Mouse (Mus musculus): ENCODE data around the gene Gm20388. TPM values are rescaled to one million over a fixed set of nuclear protein-coding genes. Genes with fewer than 3 reads are reported as not detected.
A peak's percentile ranks its signal among the peaks of the same experiment; 100 is the strongest.

Gene Gm20388
- polyA plus RNA-seq, 1 experiment from 2014 or later: not detected

GRCm38 (mm10) chr8:122673989-122674388, 2763.3 kb downstream of the Gm20388 start:
- Histone ChIP-seq H3K27me3 (peaks cover 86% of the 10 kb centered on the region), H3K9ac (no peak overlapping the region), H3K36me3 (no peaks in the 10 kb centered on the region), H3K9me3 (replicated peaks) (no peaks in the 10 kb centered on the region), H3K4me1 (replicated peaks) (peaks cover 34% of the 10 kb centered on the region), H3K4me2 (no peak overlapping the region), H3K4me3 (no peak overlapping the region), H3K27ac (no peak overlapping the region)
- ATAC-seq (replicated peaks; ENCODE audit: insufficient number of reproducible peaks, insufficient read depth, low FRiP score, low read depth): no peak
- WGBS: 74% methylated on average over 12 of the region's 12 CpGs

DNA sequence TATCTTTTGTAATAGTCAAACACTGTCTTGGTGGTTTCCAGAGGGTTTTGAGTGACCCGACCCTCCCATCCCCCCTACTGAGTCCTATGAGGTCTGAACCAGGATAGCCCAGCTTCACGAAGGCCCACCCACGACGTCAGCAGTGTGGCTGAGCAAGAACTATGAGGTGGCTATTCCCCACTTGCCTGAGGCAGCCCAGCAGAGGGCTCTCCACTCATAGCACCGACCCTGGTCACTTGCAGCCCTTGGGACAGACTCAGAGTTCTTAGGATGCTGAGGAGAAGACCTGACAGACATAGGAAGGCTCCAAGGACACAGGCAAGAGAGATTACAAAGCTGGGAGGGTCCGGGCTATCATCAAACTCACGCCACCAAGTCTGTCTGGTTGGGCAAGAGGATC, 2764.4 kb downstream of the Gm20388 start:
- Histone ChIP-seq H3K9ac (no peak overlapping the region), H3K9me3 (replicated peaks) (no peaks in the 10 kb centered on the region), H3K4me3 (no peak overlapping the region), H3K4me2 (no peak overlapping the region), H3K36me3 (no peaks in the 10 kb centered on the region), H3K27me3 (peaks cover 95% of the 10 kb centered on the region), H3K27ac (no peak overlapping the region), H3K4me1 (replicated peaks) (peaks cover 38% of the 10 kb centered on the region)
- WGBS: 43% methylated on average over 7 of the region's 7 CpGs
- ATAC-seq (replicated peaks; ENCODE audit: insufficient number of reproducible peaks, insufficient read depth, low FRiP score, low read depth): no peak

DNA sequence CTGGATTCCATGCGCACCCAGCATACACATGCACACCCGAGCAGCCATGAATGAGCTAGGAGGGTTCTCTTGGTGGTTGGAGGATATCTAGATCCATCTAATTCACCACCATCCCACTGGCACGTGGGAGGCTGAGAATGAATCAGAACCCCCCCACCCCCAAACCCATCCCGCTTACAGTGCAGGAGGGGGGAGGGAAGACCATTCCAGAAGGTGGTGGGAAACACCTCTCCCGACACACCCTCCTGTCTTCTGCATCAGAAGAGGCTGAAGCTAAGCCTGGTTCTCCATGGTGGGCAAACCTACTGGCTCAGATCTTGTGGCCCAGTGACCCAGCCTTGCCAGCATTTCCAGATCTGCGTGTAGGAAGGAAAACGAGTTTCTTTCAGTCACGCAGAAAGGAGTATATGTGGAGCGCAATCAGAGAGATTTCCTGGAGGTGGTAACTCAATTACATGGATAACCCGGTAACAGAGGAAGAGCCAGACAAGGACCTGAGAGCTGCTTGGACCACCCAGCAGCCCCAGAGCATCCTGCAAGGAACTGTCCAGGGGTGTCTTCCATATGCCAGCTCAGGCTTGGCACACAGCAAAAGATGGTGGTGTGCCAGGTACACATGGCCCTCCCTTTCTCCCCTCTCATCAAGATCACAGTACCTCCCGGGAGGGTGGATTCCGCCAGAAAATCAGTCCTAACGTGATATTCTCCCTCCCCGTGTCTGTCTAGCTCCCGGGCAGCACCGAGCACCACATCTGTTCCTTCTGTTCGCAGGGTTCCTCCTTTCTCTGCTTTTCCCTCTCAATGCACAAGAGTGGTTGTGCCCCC, 2765.2 kb downstream of the Gm20388 start:
- peaks cover 38% of the 10 kb centered on the region for H3K4me1 ChIP-seq (replicated peaks)
- 74% methylated on average over 17 of the region's 17 CpGs for WGBS

DNA sequence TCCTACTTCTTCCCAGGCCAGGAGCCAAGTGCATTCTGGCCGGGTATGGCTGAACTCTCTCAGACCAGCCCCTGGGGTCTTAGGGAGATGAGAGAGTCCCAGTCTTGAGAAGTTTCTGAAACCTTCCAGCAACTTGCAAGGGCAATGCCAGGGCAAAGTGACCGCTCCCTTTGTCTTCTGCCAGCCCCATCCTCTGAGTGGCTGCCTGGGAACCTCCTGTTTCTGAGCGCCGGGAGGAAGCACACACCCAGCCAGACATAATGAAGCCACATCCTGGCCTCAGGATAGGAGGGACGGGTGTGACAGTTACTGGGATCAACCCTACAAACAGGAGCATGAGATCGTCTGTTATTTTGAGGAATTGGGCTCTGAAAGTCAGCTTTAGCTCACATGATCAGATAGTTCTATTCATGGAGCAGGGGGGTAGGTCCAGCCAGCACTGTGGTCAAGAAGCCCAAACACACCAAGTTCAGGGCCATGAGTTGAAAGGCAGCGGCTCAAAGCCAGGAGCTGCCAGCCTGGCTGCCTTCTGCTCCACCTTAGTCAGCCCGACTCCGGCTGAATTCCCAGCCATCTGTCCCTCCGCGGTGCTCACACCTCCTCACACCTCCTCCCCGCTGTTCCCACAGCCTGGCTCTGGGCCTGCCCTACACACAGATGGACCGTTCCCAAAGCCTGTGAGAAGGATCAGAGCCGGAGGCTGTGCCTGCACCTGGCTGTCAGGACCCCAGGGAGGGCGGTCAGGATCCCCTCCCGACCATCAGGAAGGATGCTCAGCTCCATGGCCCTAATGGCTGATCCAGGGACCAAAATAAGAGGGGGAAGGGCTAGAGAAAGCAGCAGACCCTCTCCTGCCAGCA, 2766.2 kb downstream of the Gm20388 start:
- no peaks in the 10 kb centered on the region for H3K9me3 ChIP-seq (replicated peaks)
- ATAC-seq (replicated peaks; ENCODE audit: insufficient number of reproducible peaks, insufficient read depth, low FRiP score, low read depth): no peak
- peak overlapping the region; percentile 63 for H3K4me3 ChIP-seq
- H3K27me3 ChIP-seq: peaks cover 92% of the 10 kb centered on the region
- peak overlapping the region; percentile 93 for H3K4me2 ChIP-seq
- WGBS: 13% methylated on average over 16 of the region's 16 CpGs
- peak overlapping the region; percentile 68 for H3K9ac ChIP-seq
- peaks cover 38% of the 10 kb centered on the region for H3K4me1 ChIP-seq (replicated peaks)
- no peaks in the 10 kb centered on the region for H3K36me3 ChIP-seq
- peak overlapping the region; percentile 69 for H3K27ac ChIP-seq

More for the DNA sequence above, 2765.2 kb downstream of the Gm20388 start:
- Histone ChIP-seq H3K36me3 (no peaks in the 10 kb centered on the region), H3K4me2 (peak overlapping the region; percentile 93), H3K27me3 (peaks cover 95% of the 10 kb centered on the region), H3K9ac (no peak overlapping the region), H3K9me3 (replicated peaks) (no peaks in the 10 kb centered on the region), H3K27ac (peak overlapping the region; percentile 69; the same call in 1 of the 2 replicates), H3K4me3 (peak overlapping the region; percentile 63)
- no peak for ATAC-seq (replicated peaks; ENCODE audit: insufficient number of reproducible peaks, insufficient read depth, low FRiP score, low read depth)

DNA sequence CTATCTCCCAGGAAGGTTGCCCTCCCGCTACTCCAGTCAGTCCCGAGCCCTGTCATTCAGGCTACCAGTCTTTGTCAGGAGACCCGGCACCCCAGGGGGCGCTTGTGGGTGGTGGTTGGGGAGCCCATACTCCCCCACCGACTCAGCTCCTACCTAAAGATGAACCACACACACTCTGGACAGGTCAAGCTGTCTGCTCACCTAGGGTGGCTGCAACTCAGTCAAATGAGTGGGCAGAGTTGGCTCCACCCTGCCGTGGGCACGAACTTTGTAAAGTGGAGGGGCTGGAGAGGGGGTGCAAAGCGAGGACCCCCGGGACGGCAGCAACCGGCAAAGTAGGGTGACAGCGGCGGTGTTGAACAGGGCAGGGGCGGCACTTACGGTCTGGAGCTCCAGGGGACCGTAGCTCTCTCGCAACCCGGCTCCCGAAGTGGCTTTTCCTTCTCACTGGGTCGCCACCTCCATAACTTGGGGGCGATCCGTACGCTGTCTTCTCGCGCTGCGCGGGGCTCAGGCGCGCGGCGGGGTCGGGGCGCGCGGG, 2766.9 kb downstream of the Gm20388 start:
- peak; percentile 29; the same call in 1 of the 2 replicates for ATAC-seq (replicated peaks; ENCODE audit: insufficient number of reproducible peaks, insufficient read depth, low FRiP score, low read depth)
- peak overlapping the region; percentile 69 for H3K27ac ChIP-seq

DNA sequence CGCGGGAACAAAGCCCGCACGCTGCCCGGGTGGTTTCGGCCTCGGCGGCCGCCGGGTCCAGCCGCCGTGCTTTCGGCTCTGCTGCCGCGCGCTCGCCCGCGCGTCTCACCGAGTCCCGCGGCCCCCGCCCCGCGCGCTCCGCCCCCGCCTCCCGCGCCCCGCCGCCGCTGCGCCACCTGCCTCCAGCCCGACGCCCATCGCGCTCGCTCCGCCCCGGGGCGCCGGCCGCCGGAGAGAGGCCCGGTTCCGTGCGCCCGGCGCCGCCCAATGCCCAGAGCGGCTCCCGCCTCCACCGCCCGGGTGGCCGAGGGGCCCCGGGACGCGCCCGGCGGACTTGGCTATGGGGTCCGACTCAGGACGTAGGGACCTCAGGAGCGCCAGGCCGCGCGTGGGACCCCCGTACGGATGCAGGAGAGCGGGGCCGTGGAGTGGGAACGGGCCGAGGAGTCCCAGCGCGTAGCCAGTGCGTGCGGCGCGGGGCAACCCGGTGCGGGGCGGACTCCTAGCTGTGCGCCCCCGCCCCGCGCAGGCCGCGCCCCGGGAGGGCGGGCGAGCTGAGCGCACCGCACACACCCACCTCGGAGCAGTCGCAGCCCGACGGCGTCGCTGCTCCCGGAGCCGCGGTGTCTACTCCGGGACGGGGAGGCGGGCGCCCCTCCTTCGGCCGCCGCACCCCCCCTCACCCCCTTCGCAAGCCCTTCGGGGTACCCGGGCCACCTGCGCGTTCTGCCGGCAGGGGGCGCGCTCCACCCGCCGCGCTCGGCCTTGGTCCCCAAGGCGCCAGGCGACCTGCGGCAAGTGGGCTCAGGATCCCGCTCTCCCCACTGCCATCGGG, 2767.6 kb downstream of the Gm20388 start:
- H3K9ac ChIP-seq: peak overlapping the region; percentile 68
- peaks cover 89% of the 10 kb centered on the region for H3K27me3 ChIP-seq
- peak overlapping the region; percentile 69 for H3K27ac ChIP-seq
- H3K4me3 ChIP-seq: peak overlapping the region; percentile 63
- ATAC-seq (replicated peaks; ENCODE audit: insufficient number of reproducible peaks, insufficient read depth, low FRiP score, low read depth): peak; percentile 71
- peaks cover 38% of the 10 kb centered on the region for H3K4me1 ChIP-seq (replicated peaks)
- peak overlapping the region; percentile 93 for H3K4me2 ChIP-seq
- under 1% methylated on average over 93 of the region's 127 CpGs for WGBS
- H3K36me3 ChIP-seq: no peaks in the 10 kb centered on the region
- H3K9me3 ChIP-seq (replicated peaks): no peaks in the 10 kb centered on the region

More for the DNA sequence above, 2766.9 kb downstream of the Gm20388 start:
- no peaks in the 10 kb centered on the region for H3K36me3 ChIP-seq
- H3K27me3 ChIP-seq: peaks cover 90% of the 10 kb centered on the region
- no peaks in the 10 kb centered on the region for H3K9me3 ChIP-seq (replicated peaks)
- peaks cover 38% of the 10 kb centered on the region for H3K4me1 ChIP-seq (replicated peaks)
- peak overlapping the region; percentile 93 for H3K4me2 ChIP-seq
- peak overlapping the region; percentile 68 for H3K9ac ChIP-seq
- WGBS: 1% methylated on average over 35 of the region's 35 CpGs
- H3K4me3 ChIP-seq: peak overlapping the region; percentile 63

DNA sequence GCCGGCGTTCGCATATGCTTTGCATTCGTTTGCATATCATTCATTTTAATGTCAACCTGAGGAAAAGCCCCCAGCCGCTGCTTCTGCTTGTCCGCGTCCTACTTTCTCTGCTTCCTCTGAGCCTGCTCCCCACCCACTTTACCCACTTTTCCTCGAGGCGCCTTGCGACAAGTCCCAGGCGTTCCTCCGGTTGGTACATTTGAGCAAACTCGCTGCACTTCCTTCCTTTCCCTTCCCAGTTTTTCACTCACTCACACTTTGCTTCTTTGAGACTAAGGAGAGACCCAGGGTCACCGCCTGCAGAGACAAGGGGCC, 2768.2 kb downstream of the Gm20388 start:
- Histone ChIP-seq H3K9me3 (replicated peaks) (no peaks in the 10 kb centered on the region), H3K27ac (peak overlapping the region; percentile 69), H3K4me3 (peak overlapping the region; percentile 63)

GRCm38 (mm10) chr8:122679325-122679920, 2768.8 kb downstream of the Gm20388 start:
- Histone ChIP-seq H3K9me3 (replicated peaks) (no peaks in the 10 kb centered on the region), H3K4me2 (peak overlapping the region; percentile 93), H3K4me1 (replicated peaks) (peaks cover 38% of the 10 kb centered on the region), H3K4me3 (peak overlapping the region; percentile 63), H3K27ac (no peak overlapping the region), H3K9ac (no peak overlapping the region), H3K36me3 (no peaks in the 10 kb centered on the region), H3K27me3 (peaks cover 83% of the 10 kb centered on the region)
- no peak for ATAC-seq (replicated peaks; ENCODE audit: insufficient number of reproducible peaks, insufficient read depth, low FRiP score, low read depth)
- 20% methylated on average over 11 of the region's 11 CpGs for WGBS

More for the DNA sequence above, 2768.2 kb downstream of the Gm20388 start:
- Histone ChIP-seq H3K27me3 (peaks cover 84% of the 10 kb centered on the region), H3K4me2 (peak overlapping the region; percentile 93), H3K4me1 (replicated peaks) (peaks cover 38% of the 10 kb centered on the region), H3K9ac (peak overlapping the region; percentile 68), H3K36me3 (no peaks in the 10 kb centered on the region)
- ATAC-seq (replicated peaks; ENCODE audit: insufficient number of reproducible peaks, insufficient read depth, low FRiP score, low read depth): no peak
- 4% methylated on average over 14 of the region's 14 CpGs for WGBS

DNA sequence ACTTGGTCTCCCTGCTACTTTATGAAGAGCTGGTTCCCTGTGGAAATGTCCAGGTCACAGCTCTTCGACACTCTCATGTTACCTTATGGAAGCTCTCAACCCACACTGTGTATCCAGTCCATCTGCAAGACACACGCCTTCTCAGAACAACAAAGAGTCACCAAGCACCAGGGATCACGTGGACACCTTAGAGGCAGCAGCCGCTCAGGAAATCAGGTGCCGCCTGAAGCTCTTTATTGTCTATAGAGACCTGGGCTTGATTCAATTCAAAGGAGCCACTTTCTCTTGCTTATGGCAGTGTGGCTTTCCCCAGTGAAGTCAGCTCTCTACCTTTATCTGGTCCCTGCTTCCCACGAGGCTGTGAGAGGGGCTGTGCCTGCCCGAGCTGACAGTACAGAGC, 2769.5 kb downstream of the Gm20388 start:
- no peak overlapping the region for H3K27ac ChIP-seq
- H3K9me3 ChIP-seq (replicated peaks): no peaks in the 10 kb centered on the region
- no peak for ATAC-seq (replicated peaks; ENCODE audit: insufficient number of reproducible peaks, insufficient read depth, low FRiP score, low read depth)
- no peak overlapping the region for H3K4me3 ChIP-seq
- H3K9ac ChIP-seq: no peak overlapping the region
- 34% methylated on average over 7 of the region's 7 CpGs for WGBS
- H3K4me2 ChIP-seq: no peak overlapping the region
- H3K27me3 ChIP-seq: peaks cover 84% of the 10 kb centered on the region
- H3K36me3 ChIP-seq: no peaks in the 10 kb centered on the region
- peaks cover 38% of the 10 kb centered on the region for H3K4me1 ChIP-seq (replicated peaks)

DNA sequence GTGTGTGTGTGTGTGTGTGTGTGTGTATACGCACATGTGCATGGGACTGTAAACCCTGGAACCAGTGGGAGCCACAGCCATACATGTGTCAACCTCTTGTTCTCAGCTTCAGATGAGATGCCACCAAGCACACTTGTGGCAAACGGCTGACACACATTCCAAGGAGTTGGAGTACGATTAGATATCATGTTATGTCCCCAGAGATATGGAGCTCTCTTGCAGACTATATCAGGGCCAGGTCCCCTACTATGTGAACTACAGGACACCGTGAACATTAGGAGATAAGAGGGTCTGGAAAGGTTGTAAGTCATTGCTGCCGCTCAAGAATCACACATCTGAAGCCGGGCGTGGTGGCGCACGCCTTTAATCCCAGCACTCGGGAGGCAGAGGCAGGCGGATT, 2772.2 kb downstream of the Gm20388 start:
- no peak for ATAC-seq (replicated peaks; ENCODE audit: insufficient number of reproducible peaks, insufficient read depth, low FRiP score, low read depth)
- peaks cover 78% of the 10 kb centered on the region for H3K27me3 ChIP-seq
- 67% methylated on average over 11 of the region's 11 CpGs for WGBS
- no peak overlapping the region for H3K4me2 ChIP-seq
- H3K36me3 ChIP-seq: no peaks in the 10 kb centered on the region
- no peak overlapping the region for H3K9ac ChIP-seq
- no peak overlapping the region for H3K27ac ChIP-seq
- no peaks in the 10 kb centered on the region for H3K9me3 ChIP-seq (replicated peaks)
- H3K4me3 ChIP-seq: no peak overlapping the region
- peaks cover 23% of the 10 kb centered on the region for H3K4me1 ChIP-seq (replicated peaks)
